Mouse (Mus musculus): ENCODE measurements at regions not wholly inside any gene's neighbourhood (a gene's known extent, or its start where the extent isn't known, plus 50 kb on each side); places are given as distances from the start of the nearest gene placed in this dataset.

DNA sequence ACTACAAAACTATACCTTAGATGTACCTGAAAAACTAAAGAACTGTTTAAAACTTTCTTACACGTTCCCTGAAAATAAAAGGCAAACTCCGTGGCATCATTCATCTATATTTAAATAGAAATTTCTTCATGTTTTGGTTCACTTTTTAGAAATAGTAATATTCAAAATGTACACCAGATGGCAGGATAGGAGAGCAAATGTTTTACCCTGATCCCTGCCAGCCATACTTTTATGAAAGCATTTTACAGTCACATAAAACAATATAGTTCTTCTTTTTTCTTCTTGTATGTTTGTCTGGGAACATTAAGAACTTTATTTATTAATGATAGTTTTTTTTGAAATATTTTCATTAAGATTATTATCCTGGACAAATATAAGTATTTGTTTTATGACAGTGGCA, 68.5 kb downstream of the 4921530L21Rik start:
- 49% methylated on average over 2 of the region's 2 CpGs for WGBS
- ATAC-seq, result no peak
- Histone ChIP-seq H3K4me2 (ENCODE audit: low read depth, low read length) (no peak overlapping the region), H3K9me3 (ENCODE audit: control insufficient read depth, low read length) (no peaks in the 10 kb centered on the region), H3K9ac (ENCODE audit: low read depth, low read length) (no peak overlapping the region), H3K27ac (ENCODE audit: low read length) (no peak overlapping the region), H3K4me1 (ENCODE audit: control insufficient read depth, insufficient read depth, low read length) (no peaks in the 10 kb centered on the region), H3K36me3 (ENCODE audit: control insufficient read depth, insufficient read depth, low read length) (no peaks in the 10 kb centered on the region), H3K27me3 (replicated peaks; ENCODE audit: control insufficient read depth, insufficient read depth, low read length) (no peaks in the 10 kb centered on the region), H3K4me3 (ENCODE audit: low read length) (no peak overlapping the region)

GRCm38 (mm10) chr14:95956056-95956729, 75.1 kb downstream of the 4921530L21Rik start:
- no peak overlapping the region for H3K4me2 ChIP-seq (ENCODE audit: low read depth, low read length)
- whole genome bisulfite sequencing, result 66% methylated on average over 7 of the region's 7 CpGs
- no peaks in the 10 kb centered on the region for H3K9me3 ChIP-seq (ENCODE audit: control insufficient read depth, low read length)
- no peaks in the 10 kb centered on the region for H3K4me1 ChIP-seq (ENCODE audit: control insufficient read depth, insufficient read depth, low read length)
- no peak overlapping the region for H3K4me3 ChIP-seq (ENCODE audit: low read length)
- no peaks in the 10 kb centered on the region for H3K27me3 ChIP-seq (replicated peaks; ENCODE audit: control insufficient read depth, insufficient read depth, low read length)
- H3K36me3 ChIP-seq (ENCODE audit: control insufficient read depth, insufficient read depth, low read length), result no peaks in the 10 kb centered on the region
- H3K9ac ChIP-seq (ENCODE audit: low read depth, low read length), result no peak overlapping the region
- ATAC-seq, result no peak
- no peak overlapping the region for H3K27ac ChIP-seq (ENCODE audit: low read length)

DNA sequence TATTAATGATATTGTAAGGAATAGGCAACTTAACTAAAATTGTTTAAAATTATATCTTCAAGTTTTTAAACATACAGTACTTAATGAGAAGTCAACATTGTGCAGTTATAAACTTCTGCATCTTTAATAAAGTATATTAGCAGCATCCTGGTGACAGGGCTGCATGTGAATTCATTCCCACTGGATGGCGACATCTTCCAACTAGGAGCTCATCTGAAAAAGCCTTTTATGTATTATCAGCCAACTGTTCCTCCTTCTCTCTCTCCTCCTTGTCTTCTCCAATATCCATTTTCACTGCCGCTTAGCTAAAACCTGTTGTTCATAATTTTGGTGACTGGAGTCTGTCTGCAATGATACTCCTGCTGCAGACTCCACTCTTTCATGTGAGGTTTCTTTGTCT, 103.0 kb downstream of the 4921530L21Rik start:
- no peaks in the 10 kb centered on the region for H3K4me1 ChIP-seq (ENCODE audit: control insufficient read depth, insufficient read depth, low read length)
- H3K4me3 ChIP-seq (ENCODE audit: low read length), result no peak overlapping the region
- H3K9me3 ChIP-seq (ENCODE audit: control insufficient read depth, low read length), result no peaks in the 10 kb centered on the region
- no peak overlapping the region for H3K27ac ChIP-seq (ENCODE audit: low read length)
- ATAC-seq, result no peak
- H3K9ac ChIP-seq (ENCODE audit: low read depth, low read length), result no peak overlapping the region
- H3K27me3 ChIP-seq (replicated peaks; ENCODE audit: control insufficient read depth, insufficient read depth, low read length), result no peaks in the 10 kb centered on the region
- no peaks in the 10 kb centered on the region for H3K36me3 ChIP-seq (ENCODE audit: control insufficient read depth, insufficient read depth, low read length)
- 60% methylated on average over 2 of the region's 2 CpGs for WGBS
- H3K4me2 ChIP-seq (ENCODE audit: low read depth, low read length), result no peak overlapping the region

DNA sequence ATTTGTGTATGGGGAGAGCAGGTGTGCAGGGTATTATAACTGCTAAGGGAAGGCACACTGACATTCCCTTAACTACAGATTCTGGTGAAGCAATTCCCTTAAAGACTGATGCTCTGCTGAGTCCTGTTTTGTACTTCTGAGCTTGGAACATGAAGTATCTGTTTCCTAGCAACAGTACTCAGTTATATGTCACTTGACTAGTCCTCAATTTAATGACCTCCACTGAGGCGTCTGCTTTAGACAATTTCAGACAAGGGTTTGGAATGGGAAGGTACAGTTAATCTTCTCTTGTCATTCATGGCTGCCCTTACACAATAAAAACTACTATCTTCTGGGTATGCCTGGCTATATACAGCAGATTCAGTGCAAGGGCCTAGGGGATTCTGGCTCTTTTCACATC, 117.3 kb downstream of the 4921530L21Rik start:
- H3K27ac ChIP-seq (ENCODE audit: low read length), result no peak overlapping the region
- WGBS, result 61% methylated on average over 1 of the region's 1 CpGs
- H3K27me3 ChIP-seq (replicated peaks; ENCODE audit: control insufficient read depth, insufficient read depth, low read length), result no peaks in the 10 kb centered on the region
- H3K9me3 ChIP-seq (ENCODE audit: control insufficient read depth, low read length), result no peaks in the 10 kb centered on the region
- no peaks in the 10 kb centered on the region for H3K4me1 ChIP-seq (ENCODE audit: control insufficient read depth, insufficient read depth, low read length)
- no peaks in the 10 kb centered on the region for H3K36me3 ChIP-seq (ENCODE audit: control insufficient read depth, insufficient read depth, low read length)
- H3K4me3 ChIP-seq (ENCODE audit: low read length), result no peak overlapping the region
- H3K4me2 ChIP-seq (ENCODE audit: low read depth, low read length), result no peak overlapping the region
- no peak overlapping the region for H3K9ac ChIP-seq (ENCODE audit: low read depth, low read length)
- no peak for ATAC-seq

- H3K27ac ChIP-seq (ENCODE audit: low read length), result no peak overlapping the region
- H3K27me3 ChIP-seq (replicated peaks; ENCODE audit: control insufficient read depth, insufficient read depth, low read length), result no peaks in the 10 kb centered on the region
- no peaks in the 10 kb centered on the region for H3K36me3 ChIP-seq (ENCODE audit: control insufficient read depth, insufficient read depth, low read length)
- no peak overlapping the region for H3K9ac ChIP-seq (ENCODE audit: low read depth, low read length)
- no peaks in the 10 kb centered on the region for H3K4me1 ChIP-seq (ENCODE audit: control insufficient read depth, insufficient read depth, low read length)
- no peak overlapping the region for H3K4me2 ChIP-seq (ENCODE audit: low read depth, low read length)
- 63% methylated on average over 2 of the region's 2 CpGs for WGBS
- H3K4me3 ChIP-seq (ENCODE audit: low read length), result no peak overlapping the region
- ATAC-seq, result peak; percentile 97
- H3K9me3 ChIP-seq (ENCODE audit: control insufficient read depth, low read length), result no peaks in the 10 kb centered on the region
These were observed 140.6 kb downstream of the 4921530L21Rik start for GRCm38 (mm10) chr14:96021646-96022045.

Data from intestine, embryonic 16.5 days (tissue).